Comparison of ENCODE assay signal across 22 mouse cellular contexts in the genomic region with DNA sequence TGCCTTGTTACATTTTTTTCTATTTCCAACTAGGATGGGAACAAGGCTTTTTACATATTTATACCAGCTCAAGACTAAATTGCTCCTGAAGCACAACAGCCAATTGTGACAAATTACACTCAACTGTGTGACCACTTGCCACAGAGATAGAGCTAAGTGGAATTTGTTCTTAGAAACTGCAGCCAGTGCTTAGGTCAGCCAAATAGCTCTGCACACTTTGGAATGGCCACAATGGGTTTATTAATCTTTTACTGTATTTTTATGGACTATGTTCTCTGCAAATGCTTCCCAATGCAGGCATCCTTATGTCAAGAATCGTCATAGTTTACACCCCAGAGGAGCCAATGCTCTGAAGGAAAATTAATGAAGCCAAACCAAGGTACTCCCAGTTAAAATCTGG.
"Had no signal": no experiment of that assay in that cellular context is flagged by ENCODE, and none has a peak within 500 bp of the region (broad histone marks: within the 10 kb centered on the region; RNA-seq: fewer than 3 reads in every experiment).

No protein-coding gene starts in this region.

- H3K27me3 ChIP-seq: liver, embryonic 15.5 days; lung, embryonic 15.5 days; megakaryocyte, embryonic 14.5 days; midbrain, embryonic 13.5 days; neural tube, embryonic 13.5 days; stomach, embryonic 15.5 days had no signal

- ATAC-seq: hindbrain, embryonic 16.5 days; inflammation-experienced regulatory T-cells, adult 6 months; intestine, embryonic 16.5 days; midbrain, embryonic 13.5 days; midbrain, embryonic 16.5 days had no signal

- DNase-seq: layer of hippocampus, adult 9-11 months; lung, adult 18-20 months; lung, postnatal 10 days; lung, postnatal 36 days; retina, postnatal 1 day; right cerebral cortex, postnatal 25 days; spleen, adult 18-20 months; thymus, postnatal 25 days had no signal

- H3K4me1 ChIP-seq: liver, embryonic 15.5 days; lung, embryonic 15.5 days; megakaryocyte, embryonic 14.5 days; midbrain, embryonic 10.5 days; midbrain, embryonic 13.5 days; neural tube, embryonic 13.5 days; stomach, embryonic 15.5 days had no signal

- H3K36me3 ChIP-seq: liver, embryonic 15.5 days; lung, embryonic 15.5 days; midbrain, embryonic 10.5 days; midbrain, embryonic 13.5 days; neural tube, embryonic 13.5 days; stomach, embryonic 15.5 days had no signal

- H3K4me3 ChIP-seq: layer of hippocampus, adult 2 months; liver, embryonic 15.5 days; lung, embryonic 15.5 days; megakaryocyte, embryonic 14.5 days; midbrain, embryonic 10.5 days; midbrain, embryonic 13.5 days; myocyte; neural tube, embryonic 13.5 days; stomach, embryonic 15.5 days had no signal

- H3K9ac ChIP-seq: liver, embryonic 15.5 days; lung, embryonic 15.5 days; midbrain, embryonic 13.5 days; neural tube, embryonic 13.5 days; stomach, embryonic 15.5 days had no signal

- H3K4me2 ChIP-seq: liver, embryonic 11.5 days; liver, embryonic 15.5 days; lung, embryonic 15.5 days; midbrain, embryonic 13.5 days; neural tube, embryonic 13.5 days; stomach, embryonic 15.5 days had no signal

- H3K27ac ChIP-seq: layer of hippocampus, adult 2 months; liver, embryonic 15.5 days; lung, embryonic 15.5 days; midbrain, embryonic 10.5 days; midbrain, embryonic 13.5 days; neural tube, embryonic 13.5 days; stomach, embryonic 15.5 days had no signal

- H3K9me3 ChIP-seq: liver, embryonic 15.5 days; lung, embryonic 15.5 days; midbrain, embryonic 10.5 days; midbrain, embryonic 13.5 days; neural tube, embryonic 13.5 days; stomach, embryonic 15.5 days had no signal
